Mouse (Mus musculus) frontal cortex, postnatal 10 days (tissue): ENCODE data around the gene Zbtb44.

Experiments used
- DNase-seq, 2 experiments: peaks; one replicate each; pipeline ENCODE4 v3.0.0; 2022; ENCODE audit warnings: low spot score in 2 of 2, mixed read lengths in 1 of 2

The Zbtb44 gene

DNA sequence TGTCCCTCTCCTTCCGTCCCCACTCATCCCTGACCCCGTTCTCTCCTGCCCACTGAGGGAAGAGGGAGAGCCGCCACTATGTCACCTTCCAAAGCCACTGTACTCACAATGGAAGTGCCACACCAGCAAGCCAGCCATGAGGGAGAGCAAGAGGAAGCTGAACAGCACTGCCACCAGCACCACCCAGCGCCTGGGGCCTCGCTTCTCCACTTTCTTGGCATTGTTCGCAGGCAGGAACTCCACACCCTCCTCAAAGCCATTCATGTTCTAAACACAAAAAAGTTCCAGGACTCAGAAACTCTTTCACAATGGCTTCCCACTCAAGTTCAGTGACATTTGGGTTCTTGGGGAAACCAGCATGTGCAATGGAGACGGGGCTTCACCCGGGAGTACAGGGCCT lies 78.0 kb downstream of the Zbtb44 start:
- DNase-seq, result no peak

DNA sequence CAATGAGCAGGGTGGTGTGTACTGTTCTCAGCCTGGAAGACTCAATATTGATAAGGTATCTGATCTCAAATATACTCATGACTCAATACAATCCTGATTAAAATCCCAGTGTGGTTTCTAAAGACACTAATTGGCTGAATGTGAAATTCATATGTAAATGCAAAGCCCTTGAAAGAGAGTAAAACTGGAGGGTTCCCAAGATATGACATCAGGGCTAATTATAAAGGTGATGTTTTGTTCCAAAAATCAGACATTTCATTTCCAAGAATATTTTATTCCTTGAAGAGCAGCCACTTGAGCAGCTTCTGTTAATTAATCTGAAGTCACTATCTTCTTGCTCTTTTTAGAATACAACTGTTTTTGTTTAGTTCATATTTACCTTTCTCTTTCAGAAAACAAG lies 85.1 kb downstream of the Zbtb44 start:
- no peak for DNase-seq

GRCm38 (mm10) chr9:31117088-31117487 lies 86.6 kb downstream of the Zbtb44 start:
- no peak for DNase-seq

DNA sequence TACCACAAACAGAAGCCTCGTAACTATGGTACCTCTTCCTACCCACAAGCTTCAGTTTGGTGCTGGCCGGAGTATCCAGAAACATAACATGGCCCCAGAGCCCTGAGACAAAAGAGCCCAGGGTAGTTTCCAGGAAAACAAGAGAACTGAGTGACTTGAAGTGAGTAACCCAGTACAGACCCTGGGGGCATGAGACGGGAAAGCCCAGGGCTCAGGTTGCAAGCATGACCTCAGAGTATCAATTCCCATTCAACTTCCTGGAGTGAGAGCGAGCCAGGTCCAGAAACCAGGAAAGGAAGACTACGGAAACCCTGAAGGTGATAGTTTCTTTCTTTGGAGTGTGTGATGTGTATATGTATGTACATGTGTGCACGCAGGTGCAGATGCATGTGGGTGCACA lies 87.0 kb downstream of the Zbtb44 start:
- DNase-seq, result no peak

DNA sequence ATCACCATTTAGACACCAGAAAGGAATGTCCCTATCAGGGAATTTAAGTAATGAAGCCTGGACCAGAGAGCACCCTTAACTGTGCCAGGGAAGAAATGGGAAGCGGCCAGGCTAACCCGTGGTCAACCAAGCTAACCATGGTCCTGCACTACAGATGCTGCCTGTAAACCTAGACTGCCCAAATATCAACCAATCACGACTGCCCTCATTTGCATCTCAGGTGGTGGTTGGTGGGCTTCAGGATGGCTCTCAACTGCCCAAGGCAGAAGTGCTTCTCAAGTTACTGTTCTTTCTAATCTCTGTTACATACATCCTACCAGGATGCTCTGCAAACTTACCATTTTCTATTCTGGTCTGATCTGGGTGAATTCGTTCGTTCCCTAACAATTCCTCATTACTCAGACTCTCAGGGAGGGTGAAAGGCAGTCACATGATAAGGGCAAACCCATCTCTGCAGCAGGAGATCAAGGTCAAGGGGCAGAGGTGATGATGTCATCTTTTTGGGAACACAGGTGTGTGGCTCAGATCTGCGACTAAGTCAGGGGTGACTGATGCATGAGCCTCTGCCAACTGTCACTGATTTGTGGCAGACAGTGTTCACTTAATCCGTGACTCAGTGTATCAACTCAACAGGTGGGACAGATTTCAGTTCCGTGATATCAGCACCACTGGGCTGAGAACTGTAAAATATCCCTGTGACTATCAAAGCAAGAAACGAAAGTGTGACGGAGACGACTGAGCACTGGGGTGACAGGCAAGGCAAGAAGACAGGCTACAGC lies 88.3 kb downstream of the Zbtb44 start:
- DNase-seq, result no peak

DNA sequence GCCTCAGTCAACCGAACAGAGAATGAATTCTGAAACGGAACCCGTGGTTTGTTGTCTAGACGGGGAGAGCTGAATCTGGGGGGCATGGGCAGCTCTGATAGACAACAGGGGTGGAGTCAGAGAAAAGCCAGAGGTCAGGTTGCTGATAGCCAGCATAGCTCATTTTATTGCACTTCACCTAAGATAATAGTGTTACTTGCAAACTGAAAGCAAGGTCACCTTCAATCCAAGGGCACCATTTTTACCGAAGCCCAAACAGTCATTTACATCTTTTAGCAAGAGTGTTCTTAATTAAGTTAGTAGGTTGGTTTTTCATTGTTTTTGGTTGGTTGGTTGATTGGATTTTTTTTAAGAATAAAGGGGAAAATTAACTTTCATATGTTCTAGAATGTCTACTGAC lies 89.0 kb downstream of the Zbtb44 start:
- DNase-seq, result no peak

- no peak for DNase-seq
Measured at GRCm38 (mm10) chr9:31119882-31120532, 89.6 kb downstream of the Zbtb44 start.

DNA sequence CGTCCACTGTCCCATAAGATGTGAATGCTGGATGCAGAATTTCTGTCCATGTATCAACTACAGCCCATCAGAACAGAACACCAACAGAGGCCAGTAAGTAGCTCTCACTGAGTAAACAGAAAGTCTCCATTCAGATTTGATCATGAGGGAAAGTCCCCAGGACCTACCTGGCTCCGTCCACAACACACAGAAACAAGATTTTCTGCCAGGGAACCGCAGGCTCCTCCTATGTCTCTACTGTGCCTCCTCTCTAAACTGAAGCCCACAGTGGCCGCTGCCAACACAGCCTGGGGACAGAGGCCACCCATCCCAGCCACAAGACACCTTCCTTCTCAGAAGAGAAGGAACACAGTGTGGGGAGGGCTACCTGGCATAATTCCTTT lies 90.1 kb downstream of the Zbtb44 start:
- DNase-seq, result no peak

GRCm38 (mm10) chr9:31122464-31123030 lies 92.1 kb downstream of the Zbtb44 start:
- DNase-seq, result no peak
